Comparison of ENCODE assay signal across 9 mouse cellular contexts in genomic region chr14:86307806-86308205, GRCm38 (mm10).
DNase-seq lines count a peak whose midpoint lies in the region; ATAC-seq and TF ChIP-seq lines count a peak whose summit lies in the region.
"Had no signal": no experiment of that assay in that cellular context is flagged by ENCODE, and none has a peak within 500 bp of the region (broad histone marks: within the 10 kb centered on the region; RNA-seq: fewer than 3 reads in every experiment).

No protein-coding gene starts in this region.

- DNase-seq in adrenal gland, postnatal 25 days = peak; percentile 59
- peak; percentile 19 to 20 for DNase-seq in gastrocnemius, postnatal 36 days
- peak; percentile 72 for DNase-seq in kidney, postnatal 0 days (ENCODE audit: low spot score)
- DNase-seq in lung, adult 2 months = peak; percentile 34
- DNase-seq in retina, adult 2 months (ENCODE audit: low read depth, low spot score) = peak; percentile 16
- DNase-seq in thymus, adult 18-20 months = no peak

- H3K4me2 ChIP-seq in forebrain, embryonic 13.5 days = no peak overlapping the region
- no peak overlapping the region for H3K4me2 ChIP-seq in forebrain, embryonic 15.5 days (replicated peaks)
- H3K4me2 ChIP-seq in kidney, postnatal 0 days (ENCODE audit: low read length) = no peak overlapping the region
- H3K4me2 ChIP-seq: heart, embryonic 13.5 days had no signal

- no peaks in the 10 kb centered on the region for H3K4me1 ChIP-seq in forebrain, embryonic 13.5 days
- no peaks in the 10 kb centered on the region for H3K4me1 ChIP-seq in forebrain, embryonic 15.5 days
- no peaks in the 10 kb centered on the region for H3K4me1 ChIP-seq in kidney, postnatal 0 days (replicated peaks; ENCODE audit: insufficient read depth, low read length)
- peaks cover 3% of the 10 kb centered on the region for H3K4me1 ChIP-seq in lung, adult 2 months (ENCODE audit: control insufficient read depth, insufficient read depth, low read length)

- TF ChIP-seq CTCF in kidney, postnatal 0 days (IDR thresholded peaks at IDR 0.05; ENCODE audit: low read depth) = peak; percentile 82
- TF ChIP-seq CTCF in lung, adult 2 months (IDR thresholded peaks at IDR 0.05; ENCODE audit: insufficient read depth, low read length) = peak; percentile 79

- H3K36me3 ChIP-seq in forebrain, embryonic 13.5 days (ENCODE audit: poor library complexity, severe bottlenecking) = no peaks in the 10 kb centered on the region
- no peaks in the 10 kb centered on the region for H3K36me3 ChIP-seq in forebrain, embryonic 15.5 days
- H3K36me3 ChIP-seq in kidney, postnatal 0 days (ENCODE audit: insufficient read depth, low read length) = no peaks in the 10 kb centered on the region
- H3K36me3 ChIP-seq: heart, embryonic 13.5 days had no signal

- ATAC-seq in forebrain, embryonic 13.5 days = peak; percentile 62
- ATAC-seq in forebrain, embryonic 15.5 days (replicated peaks) = no peak
- 0 out of 2 replicates have a peak, but pooled peaks have one; percentile 36 for ATAC-seq in kidney, postnatal 0 days (replicated peaks; ENCODE audit: low FRiP score, low read depth)

- no peak overlapping the region for H3K4me3 ChIP-seq in forebrain, embryonic 13.5 days
- H3K4me3 ChIP-seq in forebrain, embryonic 15.5 days = no peak overlapping the region
- no peak overlapping the region for H3K4me3 ChIP-seq in kidney, postnatal 0 days (replicated peaks; ENCODE audit: low read depth, low read length)
- H3K4me3 ChIP-seq in lung, adult 2 months (replicated peaks; ENCODE audit: extremely low read depth, low read depth, low read length) = no peak overlapping the region
- H3K4me3 ChIP-seq: heart, embryonic 13.5 days had no signal

- H3K27ac ChIP-seq in forebrain, embryonic 13.5 days = no peak overlapping the region
- no peak overlapping the region for H3K27ac ChIP-seq in forebrain, embryonic 15.5 days (replicated peaks)
- H3K27ac ChIP-seq in kidney, postnatal 0 days = no peak overlapping the region; the same call in 1 of the 2 replicates
- H3K27ac ChIP-seq: heart, embryonic 13.5 days had no signal

- H3K27me3 ChIP-seq in forebrain, embryonic 13.5 days = no peaks in the 10 kb centered on the region
- no peaks in the 10 kb centered on the region for H3K27me3 ChIP-seq in forebrain, embryonic 15.5 days
- H3K27me3 ChIP-seq in kidney, postnatal 0 days (ENCODE audit: insufficient read depth, low read length) = no peaks in the 10 kb centered on the region
- H3K27me3 ChIP-seq: heart, embryonic 13.5 days had no signal

- no peaks in the 10 kb centered on the region for H3K9me3 ChIP-seq in forebrain, embryonic 13.5 days (replicated peaks)
- no peaks in the 10 kb centered on the region for H3K9me3 ChIP-seq in forebrain, embryonic 15.5 days
- H3K9me3 ChIP-seq in kidney, postnatal 0 days (replicated peaks; ENCODE audit: low read length) = no peaks in the 10 kb centered on the region
- H3K9me3 ChIP-seq: heart, embryonic 13.5 days had no signal

- H3K9ac ChIP-seq in forebrain, embryonic 13.5 days = no peak overlapping the region
- H3K9ac ChIP-seq in forebrain, embryonic 15.5 days (replicated peaks) = no peak overlapping the region
- no peak overlapping the region for H3K9ac ChIP-seq in kidney, postnatal 0 days (ENCODE audit: low read depth, low read length)
- H3K9ac ChIP-seq: heart, embryonic 13.5 days had no signal

- WGBS in forebrain, embryonic 13.5 days = 52% methylated on average over 2 of the region's 2 CpGs
- 51% methylated on average over 2 of the region's 2 CpGs for WGBS in forebrain, embryonic 15.5 days
- 26% methylated on average over 2 of the region's 2 CpGs for WGBS in kidney, postnatal 0 days
- WGBS in lung, adult 2 months = 10% methylated on average over 2 of the region's 2 CpGs

- intact Hi-C loops in gastrocnemius, postnatal 36 days (cut with DNase I) = no loop called here

- TF ChIP-seq POLR2A in lung, adult 2 months (IDR thresholded peaks at IDR 0.05; ENCODE audit: borderline replicate concordance, extremely low read depth, low read depth, low read length) = no peak

Comparison
In these comparisons a context has a peak if more than half of its experiments do, and no peak if none do; other contexts are left out.
1. DNase-seq: peak in adrenal gland, postnatal 25 days (single experiment), gastrocnemius, postnatal 36 days (2 of 2), kidney, postnatal 0 days (single experiment), lung, adult 2 months (single experiment) and retina, adult 2 months (single experiment); none in thymus, adult 18-20 months (0 of 2).